Mouse (Mus musculus) splenic B cell, adult 2 months (primary cell): ENCODE results near the gene Dock4.

Experiments
- DNase-seq: peaks from one replicate; pipeline ENCODE4 v3.0.0-alpha.2; 2011; ENCODE audit warnings: low read depth, low spot score
- H3K27me3 ChIP-seq: 2 replicates; pipeline ENCODE4 v1.6.1; 2012; ENCODE audit warnings: mild to moderate bottlenecking, low read length, moderate library complexity, mixed read lengths; ENCODE audit not compliant: control insufficient read depth, poor library complexity, insufficient read depth, severe bottlenecking
- H3K36me3 ChIP-seq: 2 replicates; pipeline ENCODE4 v1.6.1; 2012; ENCODE audit warnings: mild to moderate bottlenecking, low read length, moderate library complexity, mixed read lengths; ENCODE audit not compliant: control insufficient read depth, poor library complexity, insufficient read depth, severe bottlenecking

The Dock4 gene

DNA sequence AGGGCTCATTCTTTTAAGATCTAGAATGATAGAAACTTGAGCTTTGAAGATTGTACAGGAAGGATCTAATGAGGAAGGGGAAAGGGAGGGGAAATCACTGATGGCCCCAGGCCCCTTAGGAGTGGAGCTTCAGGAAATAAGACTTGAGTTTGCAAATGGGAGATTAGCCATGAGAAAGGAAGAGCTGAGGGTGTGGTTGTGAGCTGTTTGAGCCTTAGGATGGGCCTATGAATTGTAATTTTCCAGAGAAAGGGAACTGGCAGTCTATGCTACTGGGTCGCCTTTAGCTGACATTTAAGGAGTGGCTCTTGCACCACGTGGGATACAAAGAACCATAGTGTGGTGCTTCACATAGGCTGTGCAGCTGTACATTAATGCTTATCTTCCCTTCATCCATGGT lies 208.6 kb downstream of the Dock4 start:
- no peak for DNase-seq
- Histone ChIP-seq H3K27me3 (no peaks in the 10 kb centered on the region), H3K36me3 (no peaks in the 10 kb centered on the region)

DNA sequence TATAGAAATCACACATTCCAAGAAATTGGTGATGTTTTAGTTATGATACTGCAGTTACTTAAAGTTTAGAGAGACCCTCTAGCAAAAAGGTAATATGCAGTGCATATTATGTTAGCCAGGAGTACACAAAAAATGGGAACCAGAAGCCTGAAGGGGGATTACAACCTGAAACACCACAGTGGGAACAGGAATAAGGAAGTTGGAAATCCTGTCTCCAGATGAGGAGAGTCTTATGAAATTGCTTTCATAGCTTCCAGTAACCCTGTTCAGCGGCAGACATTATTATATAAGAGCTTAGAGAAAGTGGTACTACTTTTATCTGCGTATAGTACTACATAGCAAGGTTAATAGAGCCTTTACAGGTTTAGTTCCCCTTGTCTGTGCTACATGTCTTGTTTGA lies 210.1 kb downstream of the Dock4 start:
- no peak for DNase-seq
- Histone ChIP-seq H3K36me3 (no peaks in the 10 kb centered on the region), H3K27me3 (no peaks in the 10 kb centered on the region)

- no peak for DNase-seq
- Histone ChIP-seq H3K27me3 (no peaks in the 10 kb centered on the region), H3K36me3 (no peaks in the 10 kb centered on the region)
Observed at GRCm38 (mm10) chr12:40656438-40656837, 210.7 kb downstream of the Dock4 start.

DNA sequence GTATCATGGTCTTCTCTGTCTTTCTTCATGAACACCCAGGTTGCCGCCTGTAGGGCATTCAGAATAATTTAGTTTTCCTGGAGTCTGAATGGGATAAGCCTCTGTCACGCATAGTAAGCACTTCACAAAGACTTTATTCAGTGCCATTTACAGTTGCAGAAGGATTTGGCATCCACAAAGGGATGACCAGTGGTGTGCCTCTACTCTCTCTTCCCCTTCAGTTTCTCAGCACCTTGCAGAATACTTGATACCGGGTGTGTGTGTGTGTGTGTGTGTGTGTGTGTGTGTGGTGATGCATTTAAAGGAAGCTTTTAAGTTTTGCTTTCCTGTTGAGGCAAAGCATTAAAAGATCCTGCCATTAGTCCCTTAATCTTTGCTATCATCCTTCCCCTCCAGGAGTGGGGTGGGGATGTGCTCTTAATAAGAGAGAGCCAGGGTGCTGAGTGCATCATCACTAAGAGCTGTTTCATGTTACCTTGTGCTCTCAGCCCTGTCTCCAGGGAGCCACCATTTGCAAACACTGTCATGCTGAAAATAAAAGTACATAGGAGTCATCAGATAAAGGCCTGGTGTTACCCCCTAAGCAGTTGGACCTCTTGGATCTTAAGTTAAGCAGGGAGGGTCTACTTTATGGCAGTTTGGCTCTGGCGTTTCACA lies 211.6 kb downstream of the Dock4 start:
- H3K27me3 ChIP-seq: no peaks in the 10 kb centered on the region
- DNase-seq: no peak
- H3K36me3 ChIP-seq: no peaks in the 10 kb centered on the region

GRCm38 (mm10) chr12:40659689-40660088 lies 213.9 kb downstream of the Dock4 start:
- DNase-seq: no peak

GRCm38 (mm10) chr12:40669460-40669859 lies 223.7 kb downstream of the Dock4 start:
- H3K36me3 ChIP-seq: no peaks in the 10 kb centered on the region
- no peaks in the 10 kb centered on the region for H3K27me3 ChIP-seq
- no peak for DNase-seq

More at GRCm38 (mm10) chr12:40659689-40660088, 213.9 kb downstream of the Dock4 start:
- Histone ChIP-seq H3K36me3 (no peaks in the 10 kb centered on the region), H3K27me3 (no peaks in the 10 kb centered on the region)

GRCm38 (mm10) chr12:40670766-40671165 lies 225.0 kb downstream of the Dock4 start:
- H3K36me3 ChIP-seq: no peaks in the 10 kb centered on the region
- no peak for DNase-seq
- H3K27me3 ChIP-seq: no peaks in the 10 kb centered on the region

DNA sequence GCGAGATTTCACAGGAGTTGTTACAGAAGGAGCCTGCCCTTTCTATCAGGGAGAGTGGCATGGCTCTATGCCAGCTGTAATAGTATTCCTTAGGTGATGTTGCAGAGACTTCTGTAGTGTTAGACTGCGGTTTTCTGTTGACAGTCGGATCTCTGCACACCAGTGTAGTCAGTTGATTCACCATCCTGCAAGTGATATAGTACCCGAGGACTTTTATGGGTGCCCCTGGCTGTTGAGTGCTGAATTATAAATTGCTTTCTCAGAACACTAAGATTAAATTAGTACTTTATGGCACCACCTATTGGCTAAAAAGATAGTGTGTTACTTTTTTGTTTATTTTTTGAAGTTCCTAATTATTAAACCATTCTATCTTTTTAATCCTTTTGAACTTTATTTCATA lies 234.0 kb downstream of the Dock4 start:
- Histone ChIP-seq H3K27me3 (no peaks in the 10 kb centered on the region), H3K36me3 (no peaks in the 10 kb centered on the region)
- DNase-seq: no peak

DNA sequence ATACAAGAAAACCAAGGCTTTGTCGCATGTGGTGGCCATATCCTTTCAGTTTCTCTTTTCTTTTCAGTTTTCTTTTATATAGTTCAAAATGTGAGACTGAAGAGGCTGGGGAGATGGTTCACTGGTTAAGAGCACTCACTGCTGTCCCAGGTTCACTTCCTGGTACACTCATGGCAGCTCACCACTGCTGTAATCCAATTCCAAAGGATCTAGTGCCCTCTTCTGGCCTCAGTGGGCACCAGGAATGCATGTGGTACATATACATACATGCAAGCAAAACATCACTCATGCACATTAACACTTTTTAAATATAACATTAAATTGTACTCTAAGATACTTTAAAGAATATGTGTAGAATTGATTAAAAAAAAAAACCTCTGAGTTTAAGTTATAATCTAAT lies 234.8 kb downstream of the Dock4 start:
- Histone ChIP-seq H3K27me3 (no peaks in the 10 kb centered on the region), H3K36me3 (no peaks in the 10 kb centered on the region)
- DNase-seq: peak; percentile 55

DNA sequence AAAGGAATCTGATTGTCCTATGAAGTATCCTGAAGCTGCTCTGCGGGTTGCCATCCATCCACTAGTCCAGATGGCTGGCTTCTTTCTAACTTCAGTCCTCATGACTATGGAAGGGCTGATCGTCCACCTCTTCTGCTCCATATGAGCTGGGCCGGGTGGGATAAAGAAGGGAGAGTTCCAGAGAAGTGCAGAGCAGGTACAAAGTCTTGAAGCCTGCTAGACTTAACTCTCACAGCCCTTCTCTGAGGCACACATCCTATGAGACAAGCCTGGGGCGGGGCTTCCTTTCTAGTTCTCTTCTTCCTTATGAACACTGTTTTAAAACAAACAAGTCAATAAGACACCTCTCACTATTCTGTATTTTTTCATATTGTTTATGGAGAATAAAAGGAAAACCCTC lies 245.7 kb downstream of the Dock4 start:
- Histone ChIP-seq H3K27me3 (no peaks in the 10 kb centered on the region), H3K36me3 (no peaks in the 10 kb centered on the region)
- no peak for DNase-seq

GRCm38 (mm10) chr12:40694082-40694721 lies 248.4 kb downstream of the Dock4 start:
- no peak for DNase-seq
- no peaks in the 10 kb centered on the region for H3K36me3 ChIP-seq
- H3K27me3 ChIP-seq: no peaks in the 10 kb centered on the region

DNA sequence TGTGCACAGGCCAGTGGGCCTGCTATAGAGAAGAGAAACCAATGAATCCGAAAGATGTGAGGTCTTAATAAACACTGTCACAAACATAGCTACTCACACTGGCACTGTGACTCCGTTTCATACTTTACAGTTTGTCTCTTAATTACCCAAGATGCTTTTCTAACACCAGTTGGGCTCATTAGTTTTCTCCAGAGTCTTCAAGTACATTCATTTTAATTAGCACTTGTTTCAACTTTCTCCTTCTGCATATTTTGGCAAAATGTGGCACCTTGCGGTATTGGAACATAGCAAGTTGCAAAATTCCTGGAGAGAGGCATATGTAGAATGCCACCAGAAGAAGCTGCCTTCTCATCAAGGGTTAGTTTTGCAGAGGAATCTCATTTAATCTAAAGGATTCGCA lies 252.6 kb downstream of the Dock4 start:
- no peak for DNase-seq
- H3K36me3 ChIP-seq: no peaks in the 10 kb centered on the region
- H3K27me3 ChIP-seq: no peaks in the 10 kb centered on the region

GRCm38 (mm10) chr12:40702233-40702792 lies 256.6 kb downstream of the Dock4 start:
- no peaks in the 10 kb centered on the region for H3K36me3 ChIP-seq
- DNase-seq: no peak
- H3K27me3 ChIP-seq: no peaks in the 10 kb centered on the region

DNA sequence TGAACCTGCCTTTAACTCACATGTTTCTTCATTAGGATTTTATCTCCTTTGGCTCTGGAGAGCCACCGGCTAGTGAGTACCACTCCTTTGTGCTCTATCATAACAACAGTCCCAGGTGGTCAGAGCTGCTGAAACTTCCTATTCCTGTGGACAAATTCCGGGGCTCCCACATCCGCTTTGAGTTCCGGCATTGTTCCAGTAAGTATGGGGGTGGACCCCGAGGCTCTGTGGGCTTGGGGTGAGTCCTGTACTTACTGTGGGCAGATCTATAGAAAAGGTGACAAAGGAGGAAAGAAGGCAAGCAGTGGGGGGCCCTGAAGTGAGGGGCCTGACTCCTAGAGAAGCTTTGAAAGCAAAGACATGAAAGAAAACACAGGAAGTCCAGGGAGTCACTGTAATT lies 258.5 kb downstream of the Dock4 start:
- no peak for DNase-seq
- Histone ChIP-seq H3K36me3 (no peaks in the 10 kb centered on the region), H3K27me3 (no peaks in the 10 kb centered on the region)

DNA sequence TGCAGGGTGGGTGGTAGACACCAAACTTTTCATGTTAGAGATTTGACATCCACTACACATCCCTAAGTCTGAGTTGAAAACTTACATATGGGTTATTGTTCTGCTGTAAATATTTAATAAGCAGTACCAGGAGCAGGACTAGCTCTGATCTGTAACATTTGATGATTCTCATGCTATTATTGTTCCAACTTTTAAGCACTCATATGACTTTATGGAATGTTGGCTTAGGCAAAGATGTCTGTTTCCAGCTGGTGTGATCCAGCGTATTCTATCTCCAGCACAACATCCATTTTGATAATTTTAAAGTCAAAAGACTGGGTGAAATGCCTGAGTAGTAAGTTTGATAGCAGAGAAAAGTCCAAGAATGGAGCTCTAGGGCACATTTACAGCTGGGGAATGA lies 261.4 kb downstream of the Dock4 start:
- no peaks in the 10 kb centered on the region for H3K27me3 ChIP-seq
- DNase-seq: no peak
- H3K36me3 ChIP-seq: no peaks in the 10 kb centered on the region
